Mouse (Mus musculus) ES-CJ7 (cell line): ENCODE measurements around the gene Yars.
A peak's percentile ranks its signal among the peaks of the same experiment; 100 is the strongest.

Source experiments
- DNase-seq: peaks from one replicate; pipeline ENCODE4 v3.0.0; 2011; ENCODE audit warnings: low read depth, low spot score

The Yars gene

DNA sequence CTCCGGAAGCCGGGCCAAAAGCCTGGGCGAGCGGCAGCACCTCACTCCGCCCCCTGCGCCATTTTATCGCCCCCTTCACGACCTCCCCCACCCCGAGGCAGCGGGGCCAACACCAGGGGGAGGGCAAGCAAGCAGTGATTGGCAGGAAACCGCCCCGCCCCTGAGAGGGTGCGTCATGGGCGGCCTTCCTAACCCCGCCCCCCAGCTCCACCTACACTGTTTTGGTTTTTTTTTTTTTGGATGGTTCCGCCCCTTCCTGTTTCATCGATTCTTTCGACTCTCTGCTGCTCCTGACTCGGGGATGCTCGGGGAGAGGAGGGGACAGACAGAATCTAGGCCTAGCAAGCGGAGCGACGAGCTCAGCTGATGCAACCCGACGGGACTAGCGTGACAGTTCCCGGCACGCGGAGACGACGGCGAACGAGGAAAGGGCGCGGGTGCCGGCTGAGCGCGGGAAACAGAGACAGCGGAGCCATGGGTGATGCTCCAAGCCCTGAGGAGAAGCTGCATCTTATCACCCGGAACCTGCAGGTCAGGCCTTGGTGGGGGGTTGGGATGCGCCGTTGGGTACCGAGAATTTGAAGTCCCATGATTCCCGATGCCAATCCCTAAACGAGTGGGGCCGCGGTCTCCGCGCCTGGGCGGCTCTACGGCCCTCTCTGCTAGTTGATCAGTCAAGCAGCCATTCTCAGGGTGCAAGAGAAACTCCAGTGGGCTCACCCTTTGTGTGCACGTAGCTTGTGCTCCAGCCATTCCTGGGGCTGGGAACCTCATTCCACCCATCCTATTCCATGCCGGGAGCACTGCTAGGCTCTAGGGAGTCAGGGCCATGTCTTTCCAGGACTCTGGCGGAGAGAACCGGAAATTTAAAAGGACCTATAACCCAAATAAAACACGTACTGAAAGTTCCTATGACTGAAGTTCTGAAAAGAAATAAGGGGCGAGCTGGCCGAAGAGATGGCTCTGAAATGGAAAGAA is at the start of gene Yars, which contains the start of gene S100pbp:
Gene Yars (plus strand): TSS at position 219 of the 978 bp plus-strand sequence.
Gene S100pbp (minus strand): TSS at position 186 of the 978 bp plus-strand sequence.
- peak; percentile 99 for DNase-seq

DNA sequence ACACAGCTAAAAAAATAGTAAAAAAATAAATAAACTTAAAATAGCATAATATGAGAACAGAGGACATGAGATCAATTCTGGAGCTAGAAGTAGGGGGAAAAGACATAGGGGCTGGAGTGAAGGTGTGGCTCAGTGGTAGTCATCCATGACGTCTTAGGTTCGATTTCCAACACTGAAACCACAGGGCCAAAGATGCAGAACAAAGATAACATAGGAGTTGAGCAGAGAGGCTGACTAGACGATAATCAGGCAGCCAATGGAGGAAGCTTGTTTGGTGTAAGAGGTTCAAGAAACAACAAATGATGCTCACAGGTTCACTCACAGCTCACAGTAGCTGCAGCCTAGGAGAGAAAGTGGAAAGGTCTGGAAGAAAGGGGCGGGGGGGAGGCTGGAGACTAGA is 48.8 kb upstream of the Yars start:
- no peak for DNase-seq

DNA sequence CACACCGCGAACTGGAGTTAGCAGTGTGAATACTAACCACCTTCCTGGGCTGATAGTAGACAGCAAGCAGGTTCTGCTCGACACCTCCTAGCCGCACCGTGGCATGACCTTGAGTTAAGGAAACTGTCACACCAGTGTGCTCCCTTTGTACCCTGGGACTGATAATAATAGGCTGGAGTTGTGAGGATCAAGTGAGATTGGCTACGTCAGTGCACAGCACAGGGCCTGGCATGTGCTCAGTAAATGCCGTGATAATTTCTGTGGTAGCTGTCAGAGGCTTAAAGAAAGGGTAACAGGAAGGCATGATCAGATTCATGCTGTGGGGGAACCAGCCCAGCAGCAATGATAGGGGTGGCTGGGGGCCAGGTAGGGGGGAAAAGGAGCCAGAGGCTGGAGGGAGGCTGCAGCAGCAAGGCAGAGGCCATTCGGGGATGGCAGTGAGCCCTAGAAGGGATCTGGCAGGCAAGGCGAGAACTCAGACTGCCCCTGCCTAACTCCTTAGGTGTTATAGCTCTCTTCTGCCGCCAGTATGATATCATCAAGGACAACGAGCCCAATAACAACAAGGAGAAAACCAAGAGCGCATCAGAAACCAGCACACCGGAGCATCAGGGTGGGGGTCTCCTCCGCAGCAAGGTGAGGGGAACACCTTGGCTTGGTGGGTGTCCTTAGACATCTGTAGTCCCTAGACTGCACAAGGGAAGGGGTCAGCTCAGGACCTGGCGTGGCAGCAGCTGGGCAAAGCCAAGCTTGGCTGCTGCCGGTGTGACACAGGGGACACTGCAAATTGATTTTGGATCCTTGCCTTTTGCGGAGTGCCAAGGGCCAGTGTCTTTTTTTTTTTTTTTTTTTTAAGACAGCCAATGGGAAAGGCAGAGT is 47.8 kb upstream of the Yars start:
- no peak for DNase-seq

DNA sequence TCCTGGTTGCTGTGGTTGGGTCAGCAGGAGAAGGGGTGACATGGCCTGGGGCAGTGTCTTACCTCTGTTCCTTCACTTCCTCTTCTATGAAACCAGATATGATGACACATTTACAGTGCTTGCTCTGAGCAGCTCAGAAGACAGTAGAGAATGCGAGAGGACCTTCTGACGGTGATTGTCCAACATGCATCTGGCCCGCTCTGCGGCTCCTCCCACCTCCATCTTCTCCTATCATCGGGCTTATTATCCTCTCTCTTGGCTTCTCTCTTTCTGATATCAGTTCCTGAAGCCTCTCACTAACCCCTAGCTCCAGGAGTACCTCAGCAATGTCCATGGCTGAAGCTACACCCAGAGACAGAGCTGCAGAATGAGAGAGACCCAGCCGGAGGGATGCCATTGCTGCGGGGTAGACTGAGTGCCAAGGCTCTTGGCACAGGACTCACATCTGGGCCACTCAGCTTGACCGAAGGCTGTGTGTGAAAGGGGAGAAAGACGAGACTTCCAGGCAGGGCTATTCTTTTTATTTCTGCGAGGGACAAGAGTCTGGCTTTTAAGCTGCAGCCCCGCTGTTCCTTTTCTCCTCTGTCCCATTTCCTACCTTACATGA is 47.0 kb upstream of the Yars start:
- no peak for DNase-seq

DNA sequence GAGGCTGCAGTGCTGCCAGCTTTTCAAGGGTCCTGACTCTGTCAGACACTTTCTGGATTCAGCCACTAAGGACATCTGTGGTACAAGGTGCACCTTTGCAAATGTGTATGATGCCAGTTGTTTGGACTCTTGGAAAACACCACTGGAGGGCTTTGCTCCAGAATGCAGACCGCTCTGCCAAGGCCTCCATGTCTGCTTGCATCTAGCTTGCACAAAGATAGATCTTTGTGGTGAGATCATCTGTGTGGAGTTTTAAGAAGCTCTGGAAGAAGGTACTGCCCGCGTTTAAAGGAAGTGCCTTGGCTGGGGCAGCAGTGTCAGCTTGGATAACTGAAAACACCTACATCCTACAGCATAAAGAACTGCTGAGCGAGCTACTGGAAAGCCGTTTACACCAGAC is 46.1 kb upstream of the Yars start:
- no peak for DNase-seq

DNA sequence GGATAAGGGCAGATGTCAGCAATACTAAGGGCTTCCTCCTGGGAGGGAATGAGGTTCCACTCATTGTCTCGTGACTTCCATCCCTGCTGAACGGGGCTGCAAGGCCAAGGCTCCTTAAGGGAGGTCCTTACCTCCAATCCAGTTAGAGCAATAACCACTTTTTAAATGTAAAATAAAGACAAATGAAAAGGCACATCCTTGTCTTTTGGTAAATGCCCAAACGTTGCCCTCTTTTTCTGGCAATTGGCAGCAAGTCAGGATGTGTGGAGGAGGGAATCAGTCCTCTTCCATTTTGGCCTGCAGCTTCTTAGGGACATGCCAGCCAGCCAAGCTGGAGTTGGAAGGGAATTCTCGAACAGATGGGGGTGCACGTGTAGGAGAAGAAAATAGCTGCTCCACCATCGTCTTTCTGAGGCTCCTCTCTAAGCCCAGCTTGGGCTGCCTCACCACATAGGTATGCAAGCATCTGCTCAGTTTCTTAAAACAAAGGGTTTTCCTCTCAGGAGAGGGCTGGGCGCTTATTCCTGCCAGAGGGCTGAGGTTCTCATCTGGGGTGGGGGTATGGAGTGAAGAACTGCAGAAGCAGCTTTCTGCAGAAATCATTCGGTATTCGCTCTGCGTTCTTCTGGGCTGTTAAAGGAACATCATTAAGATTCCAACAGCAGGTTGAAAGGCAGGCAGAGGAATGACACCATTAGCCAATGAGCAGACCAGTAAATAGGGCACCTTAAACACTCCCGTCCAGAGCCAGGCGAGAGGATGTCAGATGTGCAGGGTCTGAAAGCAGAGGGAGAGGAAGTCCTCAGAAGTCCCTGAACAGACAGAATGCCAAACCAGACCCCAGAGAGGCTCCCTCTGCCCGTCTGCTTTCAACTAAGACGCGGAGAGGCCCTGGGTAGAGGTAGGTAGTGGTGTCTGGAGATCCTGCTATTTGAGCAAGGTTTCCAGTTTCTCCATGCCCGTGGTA is 44.9 kb upstream of the Yars start:
- no peak for DNase-seq

DNA sequence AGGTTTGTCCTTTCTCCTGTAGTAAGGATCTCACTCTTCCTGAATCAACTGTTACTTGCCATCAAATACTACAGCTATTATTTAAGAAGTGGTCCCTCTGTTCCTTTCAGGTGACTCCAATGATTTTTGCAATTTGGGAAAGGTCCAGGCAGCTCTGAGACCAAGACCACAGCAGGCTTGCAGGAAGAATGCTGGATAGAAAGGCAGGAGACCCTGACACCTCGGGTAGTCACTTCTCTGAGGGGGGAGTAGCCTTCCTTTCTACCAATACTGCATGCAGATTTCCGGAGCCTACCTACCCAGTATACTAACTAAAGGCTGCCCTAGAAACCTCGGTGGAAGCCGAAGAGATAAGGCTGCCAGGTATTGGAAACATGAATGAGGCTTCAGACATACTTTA is 44.1 kb upstream of the Yars start:
- no peak for DNase-seq

DNA sequence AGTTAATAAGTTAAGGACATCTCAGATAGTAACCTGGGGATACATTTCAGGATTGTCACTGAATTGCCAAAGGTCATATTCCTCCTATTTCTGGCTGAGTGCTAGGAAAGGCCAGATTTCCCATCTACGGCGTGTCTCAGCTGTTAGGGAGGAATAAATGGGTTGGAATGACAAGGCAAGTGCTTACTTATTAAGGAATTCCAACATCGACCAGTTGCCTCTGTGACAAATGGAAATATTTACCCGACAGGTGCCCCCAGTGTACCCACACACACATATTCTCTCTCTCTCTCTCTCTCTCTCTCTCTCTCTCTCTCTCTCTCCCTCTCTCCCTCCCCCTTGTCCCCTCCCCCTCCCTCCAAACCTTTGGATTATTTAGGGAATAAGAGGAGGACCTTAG is 43.6 kb upstream of the Yars start:
- no peak for DNase-seq

GRCm38 (mm10) chr4:129146392-129146791 is 43.2 kb upstream of the Yars start:
- DNase-seq = no peak

GRCm38 (mm10) chr4:129147552-129148103 is 41.9 kb upstream of the Yars start:
- DNase-seq = no peak

GRCm38 (mm10) chr4:129149321-129149720 is 40.2 kb upstream of the Yars start:
- DNase-seq = no peak

DNA sequence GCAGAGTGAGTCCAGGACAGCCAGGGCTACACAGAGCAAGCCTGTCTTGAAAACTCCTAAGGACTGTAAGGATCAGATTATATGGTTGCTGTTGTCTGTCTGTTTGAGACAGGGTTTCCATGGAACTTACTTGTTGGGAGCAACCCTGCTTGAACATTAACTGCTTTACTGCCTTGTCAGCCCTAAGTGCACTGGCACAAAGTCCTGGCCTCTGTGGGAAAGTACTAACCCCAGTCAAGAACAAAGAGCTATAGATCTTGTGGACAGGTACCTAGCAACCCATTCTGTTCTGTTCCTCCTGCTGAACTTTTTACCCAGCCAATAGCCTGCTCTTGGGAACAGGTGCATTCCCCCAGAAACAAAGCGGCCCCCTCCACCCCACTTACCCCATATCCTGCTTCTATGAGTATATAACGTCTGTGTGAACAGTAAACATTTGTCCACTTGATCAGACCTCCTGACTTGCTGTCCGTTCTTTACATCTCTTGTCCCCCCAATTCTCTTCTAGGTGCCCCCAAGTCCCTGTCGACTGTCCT is 38.2 kb upstream of the Yars start:
- no peak for DNase-seq

DNA sequence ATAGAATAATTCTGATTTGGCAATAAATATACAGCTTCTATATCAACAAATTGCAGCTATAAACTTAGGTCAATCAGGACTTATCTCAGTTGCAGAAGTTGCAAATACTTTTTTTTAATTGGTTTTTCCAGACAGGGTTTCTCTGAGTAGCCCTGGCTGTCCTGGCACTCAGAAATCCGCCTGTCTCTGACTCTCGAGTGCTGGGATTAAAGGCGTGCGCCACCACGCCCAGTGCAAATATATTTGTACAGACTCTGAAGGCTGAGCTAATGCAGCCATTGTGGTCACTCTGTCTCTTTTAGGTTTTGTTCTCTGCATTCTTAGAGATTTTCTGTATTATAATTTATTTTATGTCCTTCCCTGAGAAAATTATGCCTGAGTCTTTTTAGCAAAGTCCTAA is 32.0 kb upstream of the Yars start:
- no peak for DNase-seq

- DNase-seq = no peak
Observed at GRCm38 (mm10) chr4:129158549-129158948, 31.0 kb upstream of the Yars start.

GRCm38 (mm10) chr4:129161076-129161475 is 28.5 kb upstream of the Yars start:
- DNase-seq = no peak

- DNase-seq = peak; percentile 75
Observed at GRCm38 (mm10) chr4:129161581-129162255, 27.8 kb upstream of the Yars start.

GRCm38 (mm10) chr4:129172529-129172928 is 17.0 kb upstream of the Yars start:
- DNase-seq = peak; percentile 55

- DNase-seq = no peak
Observed at GRCm38 (mm10) chr4:129179560-129179959, 10.0 kb upstream of the Yars start.

GRCm38 (mm10) chr4:129188041-129188659 is 1.4 kb upstream of the Yars start:
- DNase-seq = no peak
